Mouse (Mus musculus) liver, embryonic 11.5 days (tissue): ENCODE results near the gene 2010300C02Rik. TPM values are rescaled to one million over a fixed set of nuclear protein-coding genes. Genes with fewer than 3 reads are reported as not detected.

ENCODE experiments used
- ATAC-seq: fragments of 200-750 bp; cut with Nextera tagmentation; replicated peaks from 2 replicates; pipeline ENCODE4 v1.8.0; 2017; ENCODE audit warnings: moderate number of reproducible peaks, mild to moderate bottlenecking, moderate TSS enrichment, moderate library complexity; ENCODE audit not compliant: low FRiP score
- DNase-seq: peaks from one replicate; pipeline ENCODE4 v3.0.0-alpha.2; 2017; ENCODE audit warnings: low spot score
- H3K27ac ChIP-seq: fragments of 300-500 bp; sonication (generic); 2 replicates; pipeline ENCODE4 v1.5.1; 2014; ENCODE audit warnings: mild to moderate bottlenecking, low read depth, low read length, control low read depth
- H3K27me3 ChIP-seq: fragments of 300-500 bp; sonication (generic); replicated peaks from 2 replicates; pipeline ENCODE4 v1.6.1; 2014; ENCODE audit warnings: low read length, mixed read lengths; ENCODE audit not compliant: control insufficient read depth, insufficient read depth
- H3K36me3 ChIP-seq: fragments of 300-500 bp; sonication (generic); 2 replicates; pipeline ENCODE4 v1.6.1; 2014; ENCODE audit warnings: mild to moderate bottlenecking, low read length, moderate library complexity, mixed read lengths; ENCODE audit not compliant: control insufficient read depth, insufficient read depth
- H3K4me1 ChIP-seq: fragments of 300-500 bp; sonication (generic); replicated peaks from 2 replicates; pipeline ENCODE4 v1.6.1; 2014; ENCODE audit warnings: low read length, mixed read lengths; ENCODE audit not compliant: control insufficient read depth, insufficient read depth
- H3K4me2 ChIP-seq: fragments of 300-500 bp; sonication (generic); 2 replicates; pipeline ENCODE4 v1.6.1; 2014; ENCODE audit warnings: mild to moderate bottlenecking, control low read depth, moderate library complexity
- H3K4me3 ChIP-seq: fragments of 300-500 bp; sonication (generic); 2 replicates; pipeline ENCODE4 v1.5.1; 2014; ENCODE audit warnings: low read depth, low read length, control low read depth
- H3K9ac ChIP-seq: fragments of 300-500 bp; sonication (generic); 2 replicates; pipeline ENCODE4 v1.6.1; 2014; ENCODE audit warnings: low read depth, low read length, control low read depth
- H3K9me3 ChIP-seq: fragments of 300-500 bp; sonication (generic); 2 replicates; pipeline ENCODE4 v1.6.1; 2016; ENCODE audit warnings: low read length, inconsistent platforms, mixed read lengths; ENCODE audit not compliant: control insufficient read depth
- WGBS: fragments of 180-500 bp; shearing (Covaris S2); extraction: QIAGEN DNeasy Blood & Tissue Kit; methylation state at CpG from one replicate; pipeline ENCODE4 v1.1.7; 2014; 5-methylcytosine and 5-hydroxymethylcytosine counted together
- polyA plus RNA-seq: library from polyadenylated mRNA; unstranded; fragments of >200 nt; fragmentation: Nextera tagmentation; extraction: Ambion mirVana; gene quantifications from 2 replicates; pipeline ENCODE4 v1.2.1, GENCODE M21; 2014

Gene 2010300C02Rik
- polyA plus RNA-seq, 1 experiment from 2014 or later: 0.69 TPM

DNA sequence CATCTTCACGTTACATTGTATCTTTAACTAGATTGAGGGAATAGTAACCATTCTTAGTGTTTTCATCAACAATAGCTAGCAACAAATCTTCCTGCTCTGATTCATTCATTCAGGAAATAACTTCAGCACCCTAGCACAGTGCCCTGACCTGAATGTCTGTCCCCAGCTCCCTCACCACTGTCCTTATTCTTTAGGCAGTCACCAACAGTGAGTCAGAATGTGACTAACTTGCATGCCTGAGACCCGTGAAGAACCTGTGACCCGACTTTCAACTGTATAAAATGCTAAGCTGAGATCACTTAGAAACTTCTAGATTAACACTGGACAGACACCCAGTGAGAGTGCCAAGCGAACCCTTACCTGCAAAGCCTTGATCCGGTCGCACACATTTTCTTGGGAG, 88.4 kb downstream of the 2010300C02Rik start:
- H3K9me3 ChIP-seq: no peaks in the 10 kb centered on the region
- H3K9ac ChIP-seq: no peak overlapping the region
- H3K4me1 ChIP-seq: no peaks in the 10 kb centered on the region
- 80% methylated on average over 6 of the region's 6 CpGs for WGBS
- H3K27me3 ChIP-seq: no peaks in the 10 kb centered on the region
- no peak overlapping the region for H3K4me2 ChIP-seq
- H3K4me3 ChIP-seq: no peak overlapping the region
- DNase-seq (no peak), ATAC-seq (no peak)
- H3K36me3 ChIP-seq: no peaks in the 10 kb centered on the region
- no peak overlapping the region for H3K27ac ChIP-seq

DNA sequence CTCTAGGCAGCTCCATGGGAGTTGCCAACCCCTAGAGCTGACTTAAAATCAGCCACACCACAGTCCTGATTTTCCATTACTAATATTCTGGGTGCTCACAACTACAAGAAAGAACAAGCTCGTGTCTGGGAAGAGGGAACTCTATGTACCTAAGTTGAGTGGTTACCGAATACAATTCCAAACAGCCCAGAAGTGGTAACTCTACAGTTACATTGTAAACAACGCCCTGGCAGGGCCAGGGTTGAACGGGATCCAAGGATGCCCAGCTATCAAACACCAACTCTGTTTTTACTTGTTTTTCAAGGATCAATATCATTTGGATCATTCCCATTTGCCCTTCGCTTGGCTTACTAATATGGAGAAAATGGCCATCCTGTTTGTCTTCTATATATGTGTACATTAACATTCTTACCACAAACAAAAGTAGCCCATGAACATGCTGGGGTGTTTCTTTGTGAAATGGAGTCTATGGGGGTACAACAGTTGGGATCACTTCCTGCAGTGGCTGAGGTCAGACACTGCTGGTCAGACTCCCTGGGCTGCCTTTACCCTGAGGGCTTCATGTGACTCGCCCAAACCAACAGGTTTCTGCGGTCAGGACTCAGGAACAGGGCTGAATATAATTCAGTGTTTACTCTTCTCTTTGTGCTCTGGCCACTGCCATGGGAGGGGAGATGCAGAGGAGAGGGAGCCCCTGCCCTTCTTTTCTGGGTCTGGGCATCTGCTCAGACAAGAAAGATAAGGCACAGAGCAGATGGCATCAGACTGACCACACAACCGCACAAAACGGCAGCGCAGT, 89.3 kb downstream of the 2010300C02Rik start:
- Histone ChIP-seq H3K27me3 (no peaks in the 10 kb centered on the region), H3K9me3 (no peaks in the 10 kb centered on the region), H3K36me3 (no peaks in the 10 kb centered on the region), H3K27ac (no peak overlapping the region), H3K4me3 (no peak overlapping the region), H3K4me2 (no peak overlapping the region), H3K4me1 (no peaks in the 10 kb centered on the region), H3K9ac (no peak overlapping the region)
- 79% methylated on average over 10 of the region's 10 CpGs for WGBS
- no peak for ATAC-seq
- DNase-seq: no peak

DNA sequence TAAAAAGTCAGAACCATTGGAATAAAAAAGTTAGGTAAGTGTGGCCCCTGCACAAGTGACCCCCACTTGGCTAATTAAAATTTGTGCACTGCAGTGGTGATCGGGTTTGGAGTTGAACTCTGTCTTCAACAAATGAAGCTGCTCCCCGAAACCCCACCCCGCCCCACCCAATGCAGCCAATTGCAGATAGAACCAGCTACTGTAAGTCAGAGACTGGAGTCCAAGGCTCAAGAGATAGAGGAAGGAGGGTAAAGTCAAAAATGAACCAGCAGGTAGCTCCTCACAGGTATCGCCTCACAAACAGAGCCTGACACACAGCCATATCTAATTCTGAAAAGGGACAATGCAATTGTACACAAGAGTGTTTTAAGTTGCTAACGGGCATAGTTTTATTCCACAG, 90.0 kb downstream of the 2010300C02Rik start:
- Histone ChIP-seq H3K4me1 (no peaks in the 10 kb centered on the region), H3K36me3 (no peaks in the 10 kb centered on the region), H3K9ac (no peak overlapping the region), H3K27me3 (no peaks in the 10 kb centered on the region), H3K4me2 (no peak overlapping the region), H3K27ac (no peak overlapping the region), H3K4me3 (no peak overlapping the region), H3K9me3 (no peaks in the 10 kb centered on the region)
- DNase-seq (no peak), ATAC-seq (no peak)
- 83% methylated on average over 5 of the region's 5 CpGs for WGBS

DNA sequence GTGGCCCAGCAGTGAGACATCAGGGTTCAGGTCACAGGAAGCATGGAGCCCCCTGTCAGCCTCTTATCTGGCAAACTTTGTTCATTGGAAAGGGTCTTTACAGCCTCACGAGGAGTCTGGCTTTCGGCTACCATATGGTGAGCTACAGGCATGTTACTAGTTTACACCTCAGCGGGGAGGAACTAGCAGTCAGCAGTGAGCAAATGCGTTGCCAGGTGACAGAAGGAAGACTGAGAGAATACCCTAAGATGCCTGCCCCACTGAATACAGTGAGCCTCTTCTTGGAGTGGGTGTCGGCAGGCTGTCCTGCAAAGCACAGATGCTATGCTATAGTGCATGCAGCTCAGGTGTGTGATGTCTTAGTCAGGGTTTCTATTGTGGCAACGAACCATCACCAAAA, 91.1 kb downstream of the 2010300C02Rik start:
- H3K4me3 ChIP-seq: no peak overlapping the region
- no peaks in the 10 kb centered on the region for H3K36me3 ChIP-seq
- H3K27me3 ChIP-seq: no peaks in the 10 kb centered on the region
- no peak overlapping the region for H3K27ac ChIP-seq
- no peak overlapping the region for H3K9ac ChIP-seq
- H3K4me2 ChIP-seq: no peak overlapping the region
- DNase-seq (no peak), ATAC-seq (no peak)
- no peaks in the 10 kb centered on the region for H3K4me1 ChIP-seq
- WGBS: 63% methylated on average over 6 of the region's 6 CpGs
- H3K9me3 ChIP-seq: no peaks in the 10 kb centered on the region

DNA sequence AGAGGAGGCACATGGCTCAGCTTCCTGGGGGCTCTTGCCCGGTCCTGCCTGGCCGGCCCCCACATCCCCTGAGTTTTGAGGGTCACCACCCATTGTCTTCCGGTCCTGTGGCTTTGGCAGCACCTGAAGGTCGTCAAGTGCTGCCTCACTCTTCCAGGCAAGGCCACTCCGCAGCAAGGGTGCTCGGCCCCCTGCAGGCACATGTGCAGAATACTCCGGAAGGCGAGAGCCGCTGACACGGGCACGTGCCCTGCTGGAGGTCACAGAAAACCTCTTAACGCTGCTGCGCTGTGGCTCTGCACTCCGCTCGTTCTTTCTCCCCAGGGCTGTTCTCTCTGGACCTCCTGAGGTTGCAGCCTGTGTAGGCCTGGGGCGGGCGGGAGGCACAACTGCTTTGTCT, 95.7 kb downstream of the 2010300C02Rik start:
- 88% methylated on average over 17 of the region's 17 CpGs for WGBS
- Histone ChIP-seq H3K4me1 (no peaks in the 10 kb centered on the region), H3K27me3 (no peaks in the 10 kb centered on the region), H3K27ac (no peak overlapping the region), H3K9ac (no peak overlapping the region), H3K4me3 (no peak overlapping the region), H3K4me2 (no peak overlapping the region), H3K36me3 (no peaks in the 10 kb centered on the region), H3K9me3 (no peaks in the 10 kb centered on the region)
- ATAC-seq: no peak
- no peak for DNase-seq

DNA sequence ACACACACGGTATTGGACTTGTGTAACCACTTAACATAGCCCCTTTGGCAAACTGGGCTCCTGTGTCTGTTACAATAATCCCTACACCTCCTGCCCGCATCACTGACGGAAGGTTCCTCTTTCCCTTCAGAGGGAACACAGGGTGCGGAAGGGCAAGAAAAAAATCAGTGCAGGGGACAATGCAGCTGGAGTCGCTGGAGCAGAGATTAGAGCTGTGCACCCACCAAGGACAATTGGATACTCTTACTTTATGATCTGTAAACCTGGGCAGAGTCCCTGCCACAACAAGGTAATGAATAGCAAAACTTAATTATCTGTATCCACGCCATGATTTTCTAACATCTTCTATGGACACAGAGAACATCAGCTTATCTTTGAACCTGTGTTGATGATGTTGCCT, 97.8 kb downstream of the 2010300C02Rik start:
- Histone ChIP-seq H3K9me3 (no peaks in the 10 kb centered on the region), H3K36me3 (no peaks in the 10 kb centered on the region), H3K27ac (no peak overlapping the region), H3K27me3 (no peaks in the 10 kb centered on the region; the same call in 1 of the 2 replicates), H3K9ac (no peak overlapping the region), H3K4me1 (no peaks in the 10 kb centered on the region), H3K4me3 (no peak overlapping the region), H3K4me2 (no peak overlapping the region)
- DNase-seq (no peak), ATAC-seq (no peak)
- WGBS: 77% methylated on average over 6 of the region's 6 CpGs

DNA sequence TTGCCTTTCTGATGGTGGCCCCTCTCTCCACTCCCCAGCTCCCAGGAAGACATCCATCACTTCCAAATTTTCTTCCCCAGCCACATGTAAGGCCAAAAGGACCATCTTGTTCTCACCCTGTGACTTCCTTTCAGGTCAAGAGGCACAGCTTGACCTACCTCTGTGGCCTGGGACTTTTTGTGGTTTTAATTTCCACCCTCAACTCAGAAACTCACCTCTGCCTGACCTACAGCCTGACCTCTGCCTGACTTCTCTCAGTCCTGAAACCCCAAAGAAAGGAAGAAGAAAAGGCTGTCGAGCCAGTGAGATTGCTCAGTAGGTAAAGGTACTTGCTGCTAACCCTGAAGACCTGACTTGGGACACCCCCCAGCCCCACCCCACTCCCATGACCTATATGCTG, 100.3 kb downstream of the 2010300C02Rik start:
- no peak for DNase-seq
- H3K9ac ChIP-seq: no peak overlapping the region
- no peak overlapping the region for H3K4me2 ChIP-seq
- no peaks in the 10 kb centered on the region for H3K36me3 ChIP-seq
- no peaks in the 10 kb centered on the region; the same call in 1 of the 2 replicates for H3K27me3 ChIP-seq
- ATAC-seq: no peak
- no peak overlapping the region for H3K27ac ChIP-seq
- H3K4me1 ChIP-seq: no peaks in the 10 kb centered on the region
- no peak overlapping the region for H3K4me3 ChIP-seq
- H3K9me3 ChIP-seq: no peaks in the 10 kb centered on the region
- 55% methylated on average over 1 of the region's 1 CpGs for WGBS

DNA sequence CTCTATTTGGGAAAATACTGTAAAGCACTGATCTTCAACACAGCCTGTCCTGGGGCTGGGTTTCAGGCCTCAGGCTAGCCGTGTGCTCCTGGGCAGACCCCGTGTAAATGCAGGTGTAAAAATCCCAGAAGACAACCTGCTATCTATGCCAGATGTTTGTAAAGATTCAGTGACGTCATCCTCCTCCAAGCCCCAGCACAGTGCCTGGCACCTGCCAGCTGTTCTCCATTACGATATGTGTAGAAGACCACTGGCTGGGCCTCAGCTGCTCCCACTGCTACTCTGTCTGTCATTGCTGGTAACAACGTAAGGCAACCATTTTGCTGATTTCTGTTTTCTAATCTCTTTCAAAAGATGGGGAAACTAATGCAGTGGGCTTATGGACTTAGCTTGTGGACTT, 102.8 kb downstream of the 2010300C02Rik start:
- Histone ChIP-seq H3K4me1 (no peaks in the 10 kb centered on the region), H3K9me3 (no peaks in the 10 kb centered on the region), H3K9ac (no peak overlapping the region), H3K36me3 (no peaks in the 10 kb centered on the region), H3K27ac (no peak overlapping the region), H3K4me2 (no peak overlapping the region), H3K4me3 (no peak overlapping the region), H3K27me3 (no peaks in the 10 kb centered on the region; the same call in 1 of the 2 replicates)
- no peak for DNase-seq
- no peak for ATAC-seq
- 79% methylated on average over 5 of the region's 5 CpGs for WGBS

DNA sequence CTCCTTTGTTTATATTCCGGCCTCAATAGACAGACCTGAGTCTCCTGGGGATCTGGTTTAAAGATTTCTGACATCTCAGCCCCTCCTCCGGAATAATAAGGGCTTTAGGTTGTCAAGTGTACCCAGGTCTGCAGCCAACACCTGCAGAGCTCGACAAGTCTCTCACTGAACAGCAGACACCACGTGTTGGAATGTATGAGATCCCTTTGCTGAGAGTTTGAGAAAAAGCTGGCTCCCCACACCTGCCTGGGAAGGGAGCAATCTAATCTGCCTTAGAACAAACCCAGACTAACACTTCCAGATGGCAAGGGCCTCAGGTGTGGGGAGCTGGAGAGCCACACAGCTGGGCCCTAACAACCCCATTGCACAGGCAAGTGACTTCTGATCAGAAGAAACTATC, 103.3 kb downstream of the 2010300C02Rik start:
- Histone ChIP-seq H3K27ac (no peak overlapping the region), H3K4me2 (no peak overlapping the region), H3K9me3 (no peaks in the 10 kb centered on the region), H3K36me3 (no peaks in the 10 kb centered on the region), H3K9ac (no peak overlapping the region), H3K27me3 (no peaks in the 10 kb centered on the region; the same call in 1 of the 2 replicates), H3K4me1 (no peaks in the 10 kb centered on the region), H3K4me3 (no peak overlapping the region)
- ATAC-seq: no peak
- WGBS: 51% methylated on average over 4 of the region's 4 CpGs
- no peak for DNase-seq
